Mouse (Mus musculus) bone marrow macrophage, adult 2 months (primary cell): ENCODE measurements at regions not wholly inside any gene's neighbourhood (a gene's known extent, or its start where the extent isn't known, plus 50 kb on each side); places are given as distances from the start of the nearest gene placed in this dataset.

Source experiments
- H3K27ac ChIP-seq: 2 replicates; pipeline ENCODE4 v1.5.1; 2012; ENCODE audit warnings: low read depth, low read length; ENCODE audit not compliant: insufficient read depth
- H3K4me1 ChIP-seq: 2 replicates; pipeline ENCODE4 v1.6.1; 2012; ENCODE audit warnings: low read length; ENCODE audit not compliant: control insufficient read depth, insufficient read depth
- H3K4me3 ChIP-seq: 2 replicates; pipeline ENCODE4 v1.5.1; 2012; ENCODE audit warnings: mild to moderate bottlenecking, low read length, moderate library complexity; ENCODE audit not compliant: insufficient read depth
- CTCF ChIP-seq: IDR thresholded peaks from 2 replicates; pipeline ENCODE4 v1.5.1; 2012; ENCODE audit warnings: low read depth, mild to moderate bottlenecking, low read length, moderate library complexity
- POLR2A ChIP-seq: IDR thresholded peaks from 2 replicates; pipeline ENCODE4 v1.6.1; 2012; ENCODE audit warnings: mild to moderate bottlenecking, low read depth, low read length, borderline replicate concordance

GRCm38 (mm10) chr15:59713965-59714739, 302.3 kb downstream of the 4933412E24Rik start:
- H3K4me1 ChIP-seq, result peaks cover 38% of the 10 kb centered on the region
- H3K27ac ChIP-seq, result no peak overlapping the region
- H3K4me3 ChIP-seq, result no peak overlapping the region
- no peak for TF ChIP-seq CTCF
- no peak for TF ChIP-seq POLR2A

- H3K27ac ChIP-seq, result no peak overlapping the region
- TF ChIP-seq POLR2A (no peak), CTCF (no peak)
- no peak overlapping the region for H3K4me3 ChIP-seq
- peaks cover 28% of the 10 kb centered on the region for H3K4me1 ChIP-seq
These were observed 304.2 kb downstream of the 4933412E24Rik start for GRCm38 (mm10) chr15:59712077-59712752.

- TF ChIP-seq POLR2A, result no peak
- no peak for TF ChIP-seq CTCF
- Histone ChIP-seq H3K4me1 (peaks cover 29% of the 10 kb centered on the region), H3K27ac (no peak overlapping the region), H3K4me3 (no peak overlapping the region)
These were observed 306.5 kb downstream of the 4933412E24Rik start for GRCm38 (mm10) chr15:59709925-59710324.

GRCm38 (mm10) chr15:59708402-59708801, 308.0 kb downstream of the 4933412E24Rik start:
- Histone ChIP-seq H3K27ac (no peak overlapping the region), H3K4me3 (no peak overlapping the region), H3K4me1 (peaks cover 20% of the 10 kb centered on the region)
- TF ChIP-seq POLR2A, result no peak
- TF ChIP-seq CTCF, result no peak

GRCm38 (mm10) chr15:59707081-59707480, 309.3 kb downstream of the 4933412E24Rik start:
- no peak overlapping the region for H3K27ac ChIP-seq
- no peak for TF ChIP-seq CTCF
- H3K4me1 ChIP-seq, result peaks cover 18% of the 10 kb centered on the region
- no peak overlapping the region for H3K4me3 ChIP-seq
